Mouse (Mus musculus) lung, postnatal 4 days (tissue): ENCODE data around the gene F2.
"Not testable (repeated sequence)": the region's sequence is repeated elsewhere in the genome, so short reads cannot be mapped to it uniquely, and the experiment has no call there.

Source experiments
- DNase-seq, 2 experiments: peaks; one replicate each; pipeline ENCODE4 v3.0.0; 2021

F2 gene

GRCm38 (mm10) chr2:91645811-91646210 is 9.6 kb upstream of the F2 start:
- DNase-seq, result no peak

GRCm38 (mm10) chr2:91645354-91645753 is 9.1 kb upstream of the F2 start:
- DNase-seq, result no peak

GRCm38 (mm10) chr2:91644021-91644420 is 7.8 kb upstream of the F2 start:
- DNase-seq, result no peak

DNA sequence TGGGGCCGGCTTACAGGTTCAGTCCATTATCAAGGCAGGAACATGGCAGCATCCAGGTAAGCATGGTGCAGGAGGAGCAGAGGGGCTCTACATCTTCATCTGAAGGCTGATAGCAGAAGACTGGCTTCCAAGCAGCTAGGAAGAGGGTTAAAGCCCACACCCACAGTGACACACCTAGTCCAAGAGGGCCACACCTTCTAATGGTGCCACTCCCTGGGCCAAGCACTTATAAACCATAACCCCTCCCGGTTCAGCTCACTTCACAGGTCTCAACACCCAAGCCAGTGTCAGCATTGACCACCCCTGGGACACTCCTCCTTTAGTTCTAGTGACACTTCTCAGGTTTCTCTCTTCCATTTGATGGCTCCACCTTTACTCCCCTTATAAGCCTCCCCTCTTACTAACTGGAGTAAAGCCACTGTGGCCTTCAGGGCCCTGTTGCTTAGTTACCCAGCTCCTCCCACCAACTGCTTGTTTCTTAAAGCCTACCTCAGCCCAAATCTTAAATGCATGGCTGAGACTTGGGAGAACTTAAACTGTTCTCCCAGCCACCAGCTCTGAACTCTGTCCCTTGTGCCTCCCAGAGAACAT is 6.7 kb upstream of the F2 start:
- DNase-seq, result no peak

DNA sequence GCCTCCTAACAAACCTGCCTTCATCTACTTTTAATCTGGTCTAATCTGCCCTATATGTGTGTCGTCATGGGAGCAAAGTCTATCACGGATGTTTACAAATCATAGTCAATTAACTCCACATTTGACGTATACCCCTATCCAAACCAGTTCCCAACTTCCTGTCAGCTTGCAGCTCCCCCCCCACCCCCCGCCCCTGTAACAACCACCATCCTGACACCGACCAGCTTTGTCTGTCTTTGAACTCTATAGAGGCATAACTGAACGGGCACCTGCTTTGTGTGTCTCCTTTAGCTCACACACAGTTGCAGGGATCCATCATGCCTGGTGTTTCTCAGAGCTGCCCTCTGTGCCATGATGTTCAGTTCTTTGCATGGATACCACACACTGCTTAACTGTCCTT is 2.7 kb upstream of the F2 start:
- no peak for DNase-seq

DNA sequence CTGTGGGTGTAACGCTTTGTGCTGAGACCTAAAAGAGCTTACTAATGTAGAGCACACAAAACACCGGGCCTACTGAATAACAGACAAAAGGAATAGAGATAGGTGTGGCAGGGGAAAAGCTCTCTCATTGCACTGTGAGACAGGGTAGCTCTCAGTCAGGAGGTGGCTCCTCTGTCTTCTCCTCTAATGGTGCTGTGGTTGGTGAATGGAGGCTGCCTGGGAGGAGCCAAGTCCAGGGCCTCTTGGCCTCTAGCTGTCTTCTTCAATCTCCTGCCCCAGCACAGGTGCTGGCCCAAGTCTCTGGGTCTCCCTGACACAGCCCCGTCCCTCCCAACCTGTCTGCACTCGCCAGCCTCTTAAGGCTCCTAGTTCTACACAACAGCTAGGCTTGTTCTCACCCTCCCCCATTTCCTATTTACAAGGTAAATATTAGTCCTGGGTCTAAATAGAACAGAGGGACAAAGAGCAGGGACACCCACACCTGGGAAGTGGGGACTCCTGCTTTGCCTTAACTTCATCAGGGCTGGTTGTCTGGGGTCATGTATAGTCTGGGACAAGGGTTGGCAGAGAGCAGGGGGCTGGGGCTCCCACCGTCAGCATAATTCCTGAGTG is 619 bp upstream of the F2 start:
- no peak for DNase-seq

DNA sequence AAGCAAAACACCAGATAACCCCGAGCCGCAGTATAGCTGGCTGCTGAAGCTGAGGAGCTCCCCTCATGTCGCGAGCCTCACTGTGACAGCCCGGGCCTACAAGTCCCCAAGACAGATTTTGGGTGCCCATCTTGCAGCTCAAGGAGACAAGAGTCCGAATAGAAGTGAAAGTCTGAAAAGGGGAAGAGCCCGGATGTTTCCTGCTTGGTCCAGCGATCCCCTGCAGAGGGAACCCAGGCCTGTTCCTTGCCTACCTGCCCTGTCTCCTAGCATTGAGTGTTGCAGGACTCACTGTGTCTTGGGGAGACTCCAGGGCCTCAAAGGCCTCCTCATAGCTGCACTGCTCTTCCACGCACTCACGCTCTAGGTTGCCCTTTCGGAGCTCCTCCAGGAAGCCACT is 728 bp downstream of the F2 start:
- no peak for DNase-seq

DNA sequence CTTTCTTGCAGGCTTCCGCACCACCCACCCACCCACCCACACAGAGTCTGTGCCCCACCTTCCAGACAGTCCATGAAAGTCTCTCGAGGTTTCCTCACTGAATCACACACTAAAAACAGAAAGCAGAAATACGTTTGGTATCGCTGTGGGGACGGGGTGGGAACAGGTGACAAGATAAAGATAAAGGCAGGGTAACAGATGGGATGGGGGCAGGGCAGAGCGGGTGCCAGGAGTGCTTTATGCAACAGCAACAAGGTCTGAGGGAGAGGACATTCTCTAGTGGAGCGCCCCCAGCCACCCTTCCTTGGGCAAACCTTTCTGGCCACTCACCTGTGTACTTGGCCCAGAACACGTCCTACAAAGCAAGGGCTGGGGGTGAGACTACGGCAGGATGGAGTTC is 1.4 kb downstream of the F2 start:
- DNase-seq, result no peak

DNA sequence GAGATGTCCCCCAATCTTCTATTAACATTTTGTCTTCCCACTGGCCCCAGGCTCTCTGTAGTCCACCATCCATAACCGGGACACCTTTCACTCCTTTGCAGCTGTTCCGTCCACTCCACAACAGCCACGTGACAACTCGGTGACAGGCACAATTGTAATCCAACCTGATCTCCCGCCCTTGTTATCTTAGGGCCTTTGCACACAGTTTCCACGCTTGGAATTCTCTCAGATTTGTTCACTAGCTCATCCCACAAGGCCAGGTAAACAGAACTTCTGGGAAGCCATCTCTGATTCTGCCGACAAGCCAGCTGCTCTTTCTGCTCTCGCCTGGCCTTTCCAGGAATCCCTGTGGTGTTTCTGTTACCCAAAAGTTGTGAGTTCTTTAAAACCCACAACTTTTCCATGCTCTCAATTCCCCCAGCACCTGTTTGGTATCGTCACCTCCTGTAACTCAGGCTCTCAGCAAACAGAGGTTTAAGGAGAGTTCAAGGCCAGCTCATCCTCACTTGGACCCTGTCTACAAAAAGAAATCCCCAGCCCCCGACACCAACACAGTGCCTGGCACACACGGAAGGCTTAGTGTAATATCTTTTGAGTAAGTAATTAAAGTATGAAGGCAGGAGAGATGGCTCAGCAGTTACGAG is 2.8 kb downstream of the F2 start:
- DNase-seq, result no peak

DNA sequence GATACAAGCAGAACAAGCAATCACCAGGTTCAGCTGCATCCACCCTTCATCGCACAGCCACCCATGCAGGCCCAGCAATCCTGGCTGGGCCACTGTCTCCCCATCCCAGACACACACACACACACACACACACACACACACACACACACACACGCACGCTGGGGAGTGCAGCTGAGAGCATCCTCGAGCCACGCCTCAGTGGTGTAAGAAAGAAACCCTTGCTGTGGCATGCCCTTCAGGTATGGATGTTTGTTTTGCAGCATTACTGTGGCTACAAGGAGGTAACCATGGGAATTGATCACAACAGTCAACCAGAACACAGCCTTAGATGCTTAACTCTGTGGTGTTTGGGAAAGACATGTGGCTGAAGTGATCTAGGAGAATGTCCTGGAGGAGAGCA is 3.9 kb downstream of the F2 start:
- no peak for DNase-seq

DNA sequence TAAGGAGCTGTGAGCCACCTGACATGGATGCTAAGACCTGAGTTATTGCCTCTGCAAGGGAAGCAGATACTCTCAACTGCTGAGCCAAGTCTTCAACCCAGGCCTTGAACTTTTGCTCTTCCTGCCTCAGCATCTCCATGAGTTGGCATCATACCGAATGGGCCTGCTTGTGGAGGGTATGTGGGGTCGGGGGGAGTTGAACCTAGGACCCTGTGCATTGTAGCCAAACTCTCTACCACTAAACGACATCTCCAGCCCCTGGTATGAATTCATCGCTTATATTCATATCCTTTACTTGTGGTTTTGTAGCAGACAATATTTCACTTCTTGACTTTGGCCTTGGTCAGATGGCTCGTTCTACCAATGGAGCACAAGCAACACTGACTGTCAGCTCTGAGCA is 4.4 kb downstream of the F2 start:
- DNase-seq, result no peak

- no peak for DNase-seq
Measured at GRCm38 (mm10) chr2:91630384-91630783, 5.8 kb downstream of the F2 start.

GRCm38 (mm10) chr2:91629682-91630081 is 6.5 kb downstream of the F2 start:
- no peak for DNase-seq

- no peak for DNase-seq
Measured at GRCm38 (mm10) chr2:91628171-91628570, 8.0 kb downstream of the F2 start.

GRCm38 (mm10) chr2:91627486-91627885 is 8.7 kb downstream of the F2 start:
- DNase-seq, result no peak

GRCm38 (mm10) chr2:91623366-91623765 is 12.8 kb downstream of the F2 start:
- not testable (repeated sequence) for DNase-seq

DNA sequence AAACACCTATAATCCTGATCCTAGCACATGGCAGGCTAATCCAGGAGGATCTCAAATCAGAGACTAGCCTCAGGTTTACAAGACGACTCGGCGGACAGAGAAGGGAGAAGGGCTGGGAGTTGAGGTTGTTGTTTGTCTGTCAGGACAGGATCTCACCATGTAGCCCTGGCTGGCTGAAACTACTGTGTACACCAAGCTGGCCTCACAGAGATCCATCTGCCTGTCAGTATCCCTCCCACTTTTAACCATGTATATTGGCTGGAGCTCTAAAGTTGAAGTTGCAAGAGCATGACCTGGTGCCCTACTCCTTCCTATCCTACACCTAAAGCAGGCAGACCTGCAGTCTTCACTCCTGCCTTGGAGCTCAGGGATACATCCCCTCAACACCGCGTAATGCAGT is 13.9 kb downstream of the F2 start:
- DNase-seq, result no peak

DNA sequence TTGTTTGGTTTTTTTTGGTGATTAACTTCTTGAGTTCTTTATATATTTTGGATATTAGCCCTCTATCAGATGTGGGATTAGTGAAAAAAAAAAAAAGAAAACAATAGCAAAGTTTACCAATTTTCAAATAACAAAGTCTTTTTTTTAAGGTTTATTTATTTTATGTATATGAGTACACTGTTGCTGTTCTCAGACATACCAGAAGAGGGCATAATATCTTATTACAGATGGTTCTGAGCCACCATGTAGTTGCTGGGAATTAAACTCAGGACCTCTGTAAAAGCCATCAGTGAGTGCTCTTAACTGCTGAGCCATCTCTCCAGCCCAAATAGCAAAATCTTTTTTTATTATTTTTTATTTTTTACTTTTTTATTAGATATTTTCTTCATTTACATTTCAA is 26.8 kb downstream of the F2 start:
- DNase-seq, result not testable (repeated sequence)

- no peak for DNase-seq
Measured at GRCm38 (mm10) chr2:91602389-91602788, 33.8 kb downstream of the F2 start.

DNA sequence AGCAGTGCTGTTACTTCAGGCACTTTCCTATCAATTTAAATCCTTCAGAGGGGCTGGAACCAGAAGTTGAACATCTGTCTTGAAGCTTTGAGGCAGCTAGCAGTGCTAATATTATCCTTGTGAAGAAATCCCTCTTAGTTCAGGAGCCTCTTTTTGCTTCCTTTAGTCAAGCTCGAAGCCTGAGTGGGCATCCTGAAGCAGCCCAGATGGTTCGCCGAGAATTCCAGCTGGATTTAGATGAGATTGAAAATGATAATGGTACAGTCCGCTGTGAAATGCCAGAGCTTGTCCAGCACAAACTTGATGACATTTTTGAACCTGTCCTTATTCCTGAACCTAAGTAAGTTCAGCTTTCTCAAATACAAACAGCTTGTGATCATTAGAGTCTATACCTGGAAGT is 35.7 kb downstream of the F2 start:
- DNase-seq, result no peak

DNA sequence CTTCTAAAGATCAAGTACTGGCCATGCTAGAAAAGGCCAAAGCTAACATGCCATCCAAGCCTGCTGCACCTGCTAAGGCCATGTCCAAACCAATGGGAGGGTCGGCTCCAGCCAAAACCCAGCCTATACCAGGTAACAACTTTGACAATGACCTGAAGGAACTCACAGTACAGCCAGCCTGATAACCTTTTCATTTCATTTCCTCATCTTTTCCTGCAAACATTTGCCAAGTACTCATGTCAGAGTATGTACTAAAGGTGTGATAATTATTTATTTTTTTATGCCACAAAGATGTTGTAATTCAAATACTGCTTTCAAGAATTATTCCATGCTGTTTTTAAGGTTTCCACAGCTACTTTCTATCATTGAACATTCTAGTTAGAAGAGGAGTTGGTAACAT is 50.0 kb downstream of the F2 start:
- DNase-seq, result peak in 1 of 2 experiments; percentile 25

- DNase-seq, result no peak
Measured at GRCm38 (mm10) chr2:91580894-91581293, 55.3 kb downstream of the F2 start.
